Mouse (Mus musculus) lung, postnatal 0 days (tissue): ENCODE data around the gene Slc4a4. TPM values are rescaled to one million over a fixed set of nuclear protein-coding genes. Genes with fewer than 3 reads are reported as not detected.

Experiments used
- ATAC-seq: fragments of 200-750 bp; cut with Nextera tagmentation; 2 replicates; pipeline ENCODE4 v1.8.0; 2017; ENCODE audit warnings: moderate library complexity
- DNase-seq: peaks from one replicate; pipeline ENCODE4 v3.0.0-alpha.2; 2016; ENCODE audit warnings: low spot score
- H3K27ac ChIP-seq: fragments of 300-500 bp; sonication (generic); 2 replicates; pipeline ENCODE4 v1.5.1; 2014; ENCODE audit warnings: antibody characterized with exemption, mild to moderate bottlenecking, low read length, mixed read lengths
- H3K27me3 ChIP-seq: fragments of 300-500 bp; sonication (generic); replicated peaks from 2 replicates; pipeline ENCODE4 v1.6.1; 2014; ENCODE audit warnings: low read length, mixed read lengths; ENCODE audit not compliant: insufficient read depth
- H3K36me3 ChIP-seq: fragments of 300-500 bp; sonication (generic); 2 replicates; pipeline ENCODE4 v1.6.1; 2014; ENCODE audit warnings: low read length, mixed read lengths; ENCODE audit not compliant: insufficient read depth
- H3K4me1 ChIP-seq: fragments of 300-500 bp; sonication (generic); 2 replicates; pipeline ENCODE4 v1.6.1; 2014; ENCODE audit warnings: antibody characterized with exemption, low read depth, low read length, mixed read lengths; ENCODE audit not compliant: insufficient read depth
- H3K4me2 ChIP-seq: fragments of 300-500 bp; sonication (generic); replicated peaks from 2 replicates; pipeline ENCODE4 v1.6.1; 2014; ENCODE audit warnings: low read depth, mild to moderate bottlenecking, low read length, moderate library complexity, mixed read lengths
- H3K4me3 ChIP-seq: fragments of 300-500 bp; sonication (generic); 2 replicates; pipeline ENCODE4 v1.5.1; 2014; ENCODE audit warnings: low read depth, low read length
- H3K9ac ChIP-seq: fragments of 300-500 bp; sonication (generic); replicated peaks from 2 replicates; pipeline ENCODE4 v1.6.1; 2014; ENCODE audit warnings: low read depth, mild to moderate bottlenecking
- H3K9me3 ChIP-seq: fragments of 300-500 bp; sonication (generic); 2 replicates; pipeline ENCODE4 v1.6.1; 2016; ENCODE audit warnings: low read length, mixed read lengths
- CTCF ChIP-seq: IDR thresholded peaks from 2 replicates; pipeline ENCODE4 v1.5.1; 2016; ENCODE audit warnings: antibody characterized with exemption, mild to moderate bottlenecking
- EP300 ChIP-seq: IDR thresholded peaks from 2 replicates; pipeline ENCODE4 v1.6.1; 2016; ENCODE audit warnings: antibody characterized with exemption, mild to moderate bottlenecking, control low read depth
- WGBS: fragments of 180-500 bp; shearing (Covaris S2); extraction: QIAGEN DNeasy Blood & Tissue Kit; methylation state at CpG from one replicate; pipeline ENCODE4 v1.1.7; 2014; 5-methylcytosine and 5-hydroxymethylcytosine counted together
- polyA plus RNA-seq: library from polyadenylated mRNA; unstranded; fragments of >200 nt; fragmentation: Nextera tagmentation; extraction: Ambion mirVana; gene quantifications from 2 replicates; pipeline ENCODE4 v1.2.1, GENCODE M21; 2015

Slc4a4 gene
- polyA plus RNA-seq, 1 experiment from 2014 or later: 2.9 TPM

DNA sequence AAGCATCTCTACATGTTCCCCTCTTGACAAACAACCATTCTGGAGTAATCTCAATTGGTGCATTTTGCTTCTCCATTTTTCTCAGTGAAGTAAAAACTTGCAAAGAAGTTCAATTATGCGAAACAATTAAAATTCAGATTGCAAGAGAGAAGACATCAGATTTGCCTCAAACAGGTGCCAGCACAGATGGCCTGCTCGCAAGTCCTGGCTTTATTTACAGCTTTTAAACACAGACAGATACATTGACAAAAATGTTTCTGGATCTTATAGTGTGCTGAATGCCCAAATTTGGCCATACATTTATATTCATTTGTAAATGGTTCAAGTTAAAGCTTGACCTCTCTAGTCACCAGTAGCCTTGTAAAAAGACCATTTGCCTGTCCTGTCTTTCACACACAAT lies 169.8 kb downstream of the Slc4a4 start:
- Histone ChIP-seq H3K36me3 (no peaks in the 10 kb centered on the region), H3K4me3 (no peak overlapping the region), H3K9ac (no peak overlapping the region), H3K9me3 (no peaks in the 10 kb centered on the region), H3K27me3 (no peaks in the 10 kb centered on the region), H3K27ac (no peak overlapping the region), H3K4me1 (no peaks in the 10 kb centered on the region), H3K4me2 (no peak overlapping the region)
- DNase-seq: no peak
- no peak for TF ChIP-seq EP300
- no peak for TF ChIP-seq CTCF
- ATAC-seq: no peak
- WGBS: 93% methylated on average over 2 of the region's 2 CpGs

DNA sequence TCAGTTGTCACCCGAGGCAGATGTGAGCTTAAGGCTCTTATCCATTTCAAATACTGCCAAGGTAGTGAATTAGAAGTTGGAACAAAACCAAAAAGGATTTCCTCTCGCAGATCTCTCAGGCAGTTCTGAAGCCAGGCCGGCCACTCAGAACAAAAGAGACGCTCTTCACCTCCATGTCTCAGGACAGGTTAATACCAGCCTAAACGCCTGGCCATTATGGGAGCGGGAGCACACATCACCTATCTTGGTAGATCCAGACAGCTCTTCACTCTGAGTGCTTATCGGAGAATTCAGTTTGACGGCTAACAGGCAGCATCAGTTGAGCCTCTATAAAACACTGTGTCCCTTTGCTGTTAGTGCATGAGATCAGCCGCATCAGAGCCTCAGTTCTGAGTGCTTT lies 174.5 kb downstream of the Slc4a4 start:
- ATAC-seq (no peak), DNase-seq (no peak)
- H3K27ac ChIP-seq: no peak overlapping the region
- H3K4me2 ChIP-seq: no peak overlapping the region
- H3K27me3 ChIP-seq: no peaks in the 10 kb centered on the region
- no peak overlapping the region for H3K4me3 ChIP-seq
- no peak overlapping the region for H3K9ac ChIP-seq
- TF ChIP-seq CTCF (no peak), EP300 (no peak)
- H3K9me3 ChIP-seq: no peaks in the 10 kb centered on the region
- 45% methylated on average over 9 of the region's 9 CpGs for WGBS
- H3K4me1 ChIP-seq: no peaks in the 10 kb centered on the region
- no peaks in the 10 kb centered on the region for H3K36me3 ChIP-seq

DNA sequence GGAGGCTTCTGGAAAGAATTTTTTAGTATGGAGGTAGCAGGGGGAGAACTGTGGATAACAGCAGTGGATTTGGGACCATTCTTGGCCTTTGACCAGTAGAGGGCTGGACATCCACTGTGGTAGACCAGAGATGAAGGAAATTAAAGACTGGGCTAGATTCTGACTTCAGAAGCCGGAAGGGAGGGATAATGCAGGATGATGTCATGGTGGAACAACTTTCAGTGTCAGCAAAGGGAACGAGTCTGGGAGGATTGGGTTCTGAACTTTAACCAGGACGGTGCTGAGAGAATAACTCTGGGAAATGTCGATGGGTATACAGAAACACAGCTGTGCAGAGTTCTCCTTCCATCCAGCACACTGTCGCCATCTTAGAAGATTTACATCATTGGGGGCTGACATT lies 175.7 kb downstream of the Slc4a4 start:
- Histone ChIP-seq H3K4me2 (no peak overlapping the region), H3K27ac (no peak overlapping the region), H3K4me3 (no peak overlapping the region), H3K27me3 (no peaks in the 10 kb centered on the region), H3K9ac (no peak overlapping the region), H3K36me3 (no peaks in the 10 kb centered on the region), H3K9me3 (no peaks in the 10 kb centered on the region), H3K4me1 (no peaks in the 10 kb centered on the region)
- DNase-seq (no peak), ATAC-seq (no peak)
- TF ChIP-seq CTCF: no peak
- TF ChIP-seq EP300: no peak
- 79% methylated on average over 5 of the region's 5 CpGs for WGBS

DNA sequence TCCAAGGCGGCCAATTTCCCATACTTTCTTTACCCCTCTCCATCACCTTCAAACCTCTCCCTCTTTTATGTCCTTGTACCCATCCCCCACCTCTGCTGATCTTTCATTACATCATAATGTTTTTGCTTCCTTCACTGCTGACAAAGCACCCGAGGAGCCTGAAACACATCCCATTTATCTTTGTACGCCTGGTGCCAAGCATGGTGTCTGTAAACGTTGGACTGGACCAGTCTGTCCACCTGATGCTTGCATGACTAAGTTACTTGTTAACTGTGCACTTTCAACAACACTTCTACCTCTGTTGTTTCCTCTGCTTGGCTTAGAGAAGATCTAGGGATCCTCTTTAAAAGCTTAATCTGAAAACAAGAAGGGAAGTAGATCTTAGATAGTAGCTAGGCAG lies 180.5 kb downstream of the Slc4a4 start:
- H3K27me3 ChIP-seq: no peaks in the 10 kb centered on the region
- WGBS: 49% methylated on average over 4 of the region's 4 CpGs

DNA sequence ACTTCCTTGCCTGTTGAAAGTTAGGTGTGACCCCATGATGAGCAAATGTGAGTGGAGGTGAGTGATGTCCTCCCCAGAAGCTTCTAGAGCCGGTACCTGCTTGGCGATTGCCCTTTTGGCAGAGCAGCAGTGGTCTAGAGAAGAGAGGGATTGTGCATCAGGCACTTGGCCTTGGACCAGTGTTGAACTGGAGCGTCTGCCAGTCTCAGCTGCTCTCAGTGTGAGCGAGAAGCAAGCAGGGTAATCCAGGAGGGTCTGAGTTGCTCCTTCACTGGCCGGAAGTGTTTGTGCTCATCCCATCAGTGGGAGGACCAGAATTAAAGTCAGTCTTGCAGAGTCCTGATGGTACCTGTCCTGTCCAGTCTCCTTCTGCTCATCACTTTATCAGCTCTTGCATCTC lies 181.5 kb downstream of the Slc4a4 start:
- no peaks in the 10 kb centered on the region for H3K9me3 ChIP-seq
- WGBS: 92% methylated on average over 5 of the region's 5 CpGs
- no peaks in the 10 kb centered on the region for H3K27me3 ChIP-seq
- H3K4me3 ChIP-seq: no peak overlapping the region
- TF ChIP-seq CTCF: no peak
- TF ChIP-seq EP300: no peak
- no peak overlapping the region for H3K9ac ChIP-seq
- no peak for DNase-seq
- no peak overlapping the region for H3K4me2 ChIP-seq
- ATAC-seq: no peak
- H3K4me1 ChIP-seq: no peaks in the 10 kb centered on the region
- no peaks in the 10 kb centered on the region for H3K36me3 ChIP-seq
- H3K27ac ChIP-seq: no peak overlapping the region

More for the DNA sequence above, 180.5 kb downstream of the Slc4a4 start:
- Histone ChIP-seq H3K4me2 (no peak overlapping the region), H3K9ac (no peak overlapping the region), H3K4me1 (no peaks in the 10 kb centered on the region), H3K9me3 (no peaks in the 10 kb centered on the region), H3K27ac (no peak overlapping the region), H3K4me3 (no peak overlapping the region), H3K36me3 (no peaks in the 10 kb centered on the region)
- ATAC-seq: no peak
- DNase-seq: no peak
- TF ChIP-seq CTCF (no peak), EP300 (no peak)

DNA sequence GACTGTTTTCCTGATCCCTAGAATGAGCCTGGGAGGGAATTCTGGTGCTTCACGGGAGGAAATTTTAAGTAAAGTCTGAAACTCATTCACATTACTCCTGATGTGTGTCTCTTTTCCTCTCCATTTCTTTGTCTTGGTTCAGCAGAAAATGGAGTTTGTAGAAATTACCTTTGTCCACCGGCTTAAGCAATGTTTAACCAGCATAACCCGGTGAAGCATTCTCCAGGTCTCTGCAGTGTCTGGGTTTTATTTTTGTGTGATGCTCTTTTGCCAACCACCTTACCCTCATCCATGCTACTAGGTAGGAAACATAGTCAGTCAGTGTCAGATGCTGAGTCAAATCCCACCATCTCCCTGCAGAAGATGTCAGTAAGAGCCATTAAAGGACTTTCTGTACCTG lies 183.4 kb downstream of the Slc4a4 start:
- no peak for ATAC-seq
- no peak for TF ChIP-seq EP300
- no peak for TF ChIP-seq CTCF
- Histone ChIP-seq H3K36me3 (no peaks in the 10 kb centered on the region), H3K4me2 (no peak overlapping the region), H3K27me3 (no peaks in the 10 kb centered on the region), H3K9me3 (no peaks in the 10 kb centered on the region), H3K4me3 (no peak overlapping the region), H3K4me1 (no peaks in the 10 kb centered on the region), H3K27ac (no peak overlapping the region), H3K9ac (no peak overlapping the region)
- WGBS: 96% methylated on average over 3 of the region's 3 CpGs
- no peak for DNase-seq

DNA sequence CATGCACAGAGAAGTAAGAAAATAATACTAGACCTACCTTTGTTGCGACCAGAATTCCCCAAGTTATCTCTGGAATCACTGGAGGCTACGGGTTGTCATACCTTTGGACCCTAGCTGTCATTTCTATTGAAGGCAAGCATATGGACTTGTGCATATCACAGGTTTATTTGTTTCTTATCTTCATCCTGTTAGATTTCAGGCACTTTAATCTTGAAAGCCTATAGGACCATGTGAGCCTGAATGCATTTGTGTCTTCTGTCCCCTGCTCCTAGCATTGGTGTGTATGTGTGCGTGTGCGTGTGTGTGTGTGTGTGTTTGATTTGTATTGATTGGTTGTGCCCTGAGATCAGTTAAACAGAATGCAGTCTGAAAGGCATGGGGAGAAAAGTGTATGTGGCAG lies 185.3 kb downstream of the Slc4a4 start:
- DNase-seq: no peak
- Histone ChIP-seq H3K27ac (no peak overlapping the region), H3K27me3 (no peaks in the 10 kb centered on the region), H3K36me3 (no peaks in the 10 kb centered on the region), H3K9me3 (no peaks in the 10 kb centered on the region), H3K9ac (no peak overlapping the region), H3K4me3 (no peak overlapping the region), H3K4me1 (no peaks in the 10 kb centered on the region), H3K4me2 (no peak overlapping the region)
- no peak for ATAC-seq
- 85% methylated on average over 4 of the region's 4 CpGs for WGBS
- TF ChIP-seq EP300 (no peak), CTCF (no peak)
